ENCODE assay signal across 29 mouse cellular contexts in the genomic region with DNA sequence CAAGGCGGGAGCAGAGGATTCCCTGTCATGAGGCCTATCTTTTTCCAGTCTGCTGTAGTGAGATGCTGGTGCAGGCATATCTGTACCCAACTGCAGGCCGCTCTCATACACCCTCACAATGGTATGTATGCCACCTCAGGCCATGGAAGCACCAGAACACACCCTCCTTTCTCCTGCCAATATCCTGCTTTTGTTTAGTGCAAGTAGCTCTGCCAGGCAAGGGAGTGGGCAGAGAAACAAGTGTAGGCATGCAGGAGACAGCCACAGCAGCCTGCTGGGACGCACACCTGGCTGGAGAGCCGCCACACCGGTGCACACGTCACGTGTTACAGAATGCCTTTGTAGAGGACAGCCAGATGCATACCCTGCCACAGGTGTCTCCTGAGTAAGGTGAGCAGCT. TPM values are rescaled to one million over a fixed set of nuclear protein-coding genes. Genes with fewer than 3 reads are reported as not detected.
A peak's percentile ranks its signal among the peaks of the same experiment; 100 is the strongest.
DNase-seq lines count a peak whose midpoint lies in the region; ATAC-seq and TF ChIP-seq lines count a peak whose summit lies in the region.
"Had no signal": no experiment of that assay in that cellular context is flagged by ENCODE, and none has a peak within 500 bp of the region (broad histone marks: within the 10 kb centered on the region; RNA-seq: fewer than 3 reads in every experiment).

No protein-coding gene starts in this region.

- H3K4me3 ChIP-seq in lung, postnatal 0 days (ENCODE audit: low read depth, low read length) = no peak overlapping the region
- peak overlapping the region in 1 of 2 experiments; percentile 15; a peak in 1 of 4 replicates for H3K4me3 ChIP-seq in ES-E14 (ENCODE audit: insufficient read depth in 1 of 2, low read depth in 1 of 2, low read length in 2 of 2, poor library complexity in 1 of 2, severe bottlenecking in 1 of 2)
- H3K4me3 ChIP-seq in embryonic facial prominence, embryonic 13.5 days = no peak overlapping the region
- no peak overlapping the region for H3K4me3 ChIP-seq in stomach, embryonic 16.5 days (replicated peaks; ENCODE audit: low read length)
- H3K4me3 ChIP-seq: forebrain, embryonic 15.5 days; heart, adult 2 months; heart, embryonic 13.5 days; hindbrain, embryonic 12.5 days; limb, embryonic 13.5 days; liver, embryonic 13.5 days; megakaryocyte, embryonic 14.5 days; midbrain, embryonic 13.5 days had no signal

- H3K9ac ChIP-seq in lung, postnatal 0 days (replicated peaks; ENCODE audit: low read depth) = no peak overlapping the region
- H3K9ac ChIP-seq in ES-E14 (ENCODE audit: insufficient read depth, low read depth, low read length, poor library complexity, severe bottlenecking) = peak overlapping the region; percentile 25
- peak overlapping the region; percentile 27; the same call in 1 of the 2 replicates for H3K9ac ChIP-seq in embryonic facial prominence, embryonic 13.5 days
- no peak overlapping the region for H3K9ac ChIP-seq in stomach, embryonic 16.5 days (ENCODE audit: low read length)
- H3K9ac ChIP-seq: forebrain, embryonic 15.5 days; heart, embryonic 13.5 days; hindbrain, embryonic 12.5 days; limb, embryonic 13.5 days; liver, embryonic 13.5 days; midbrain, embryonic 13.5 days had no signal

- no peak for TF ChIP-seq EP300 in lung, postnatal 0 days (IDR thresholded peaks at IDR 0.05)

- 84% methylated on average over 7 of the region's 7 CpGs for WGBS in lung, postnatal 0 days
- 71% methylated on average over 7 of the region's 7 CpGs for WGBS in embryonic facial prominence, embryonic 13.5 days
- WGBS in stomach, embryonic 16.5 days = 84% methylated on average over 7 of the region's 7 CpGs

- H3K36me3 ChIP-seq in lung, postnatal 0 days (ENCODE audit: insufficient read depth, low read length) = no peaks in the 10 kb centered on the region
- no peaks in the 10 kb centered on the region; the same call in 1 of the 2 replicates for H3K36me3 ChIP-seq in ES-E14 (ENCODE audit: control insufficient read depth, insufficient read depth, low read length, poor library complexity, severe bottlenecking)
- H3K36me3 ChIP-seq in embryonic facial prominence, embryonic 13.5 days = no peaks in the 10 kb centered on the region; the same call in 1 of the 2 replicates
- 0 out of 2 replicates have a peak, but pooled peaks cover 4% of the 10 kb centered on the region for H3K36me3 ChIP-seq in stomach, embryonic 16.5 days (ENCODE audit: control insufficient read depth, insufficient read depth, low read length)
- H3K36me3 ChIP-seq: forebrain, embryonic 15.5 days had no signal

- no peaks in the 10 kb centered on the region for H3K27me3 ChIP-seq in lung, postnatal 0 days (replicated peaks; ENCODE audit: insufficient read depth, low read length)
- H3K27me3 ChIP-seq in embryonic facial prominence, embryonic 13.5 days = no peaks in the 10 kb centered on the region
- no peaks in the 10 kb centered on the region for H3K27me3 ChIP-seq in stomach, embryonic 16.5 days (ENCODE audit: control insufficient read depth, insufficient read depth, low read length)
- H3K27me3 ChIP-seq: forebrain, embryonic 15.5 days; heart, embryonic 13.5 days; hindbrain, embryonic 12.5 days; limb, embryonic 13.5 days; liver, embryonic 13.5 days; megakaryocyte, embryonic 14.5 days; midbrain, embryonic 13.5 days had no signal

- H3K9me3 ChIP-seq in lung, postnatal 0 days (ENCODE audit: low read length) = no peaks in the 10 kb centered on the region
- no peaks in the 10 kb centered on the region for H3K9me3 ChIP-seq in ES-E14 (ENCODE audit: control insufficient read depth, insufficient read depth, low read depth, low read length)
- H3K9me3 ChIP-seq in embryonic facial prominence, embryonic 13.5 days = peaks cover 5% of the 10 kb centered on the region; the same call in 1 of the 2 replicates
- H3K9me3 ChIP-seq in stomach, embryonic 16.5 days (replicated peaks; ENCODE audit: control insufficient read depth, low read length) = peaks cover 3% of the 10 kb centered on the region; the same call in 1 of the 2 replicates
- H3K9me3 ChIP-seq: forebrain, embryonic 15.5 days; liver, embryonic 13.5 days; midbrain, embryonic 13.5 days had no signal

- TF ChIP-seq CTCF in lung, postnatal 0 days (IDR thresholded peaks at IDR 0.05) = no peak

- peak; percentile 37 for DNase-seq in lung, postnatal 0 days (ENCODE audit: low spot score)
- no peak for DNase-seq in lung, postnatal 10 days
- DNase-seq in ES-E14 (ENCODE audit: low read depth, low spot score) = no peak
- no peak for DNase-seq in retina, embryonic 14.5 days (ENCODE audit: low spot score)
- no peak for DNase-seq in frontal cortex, postnatal 36 days (ENCODE audit: low spot score in 2 of 2)
- DNase-seq: adrenal gland, postnatal 25 days; B cell, adult 2 months; cerebellum, adult 9-10 months; gastrocnemius, postnatal 10 days; heart, adult 2 months; heart, postnatal 14 days; kidney, adult 18-20 months; kidney, postnatal 10 days; liver, embryonic 13.5 days; lung, adult 2 months; lung, postnatal 36 days; retina, postnatal 1 day; right cerebral cortex, postnatal 25 days; spleen, adult 18-20 months; thymus, postnatal 36 days had no signal

- H3K4me2 ChIP-seq in lung, postnatal 0 days (replicated peaks; ENCODE audit: low read depth, low read length) = no peak overlapping the region
- 0 out of 2 replicates have a peak overlapping the region, but pooled peaks have one; percentile 5 for H3K4me2 ChIP-seq in embryonic facial prominence, embryonic 13.5 days
- no peak overlapping the region for H3K4me2 ChIP-seq in stomach, embryonic 16.5 days (ENCODE audit: low read depth, low read length)
- H3K4me2 ChIP-seq: forebrain, embryonic 15.5 days; heart, embryonic 13.5 days; hindbrain, embryonic 12.5 days; limb, embryonic 13.5 days; liver, embryonic 13.5 days; midbrain, embryonic 13.5 days had no signal

- no peak for ATAC-seq in lung, postnatal 0 days
- ATAC-seq in embryonic facial prominence, embryonic 13.5 days (ENCODE audit: insufficient number of reproducible peaks, insufficient read depth, low FRiP score, low TSS enrichment, low read depth) = no peak
- ATAC-seq in stomach, embryonic 16.5 days (ENCODE audit: insufficient read depth, low FRiP score) = peak; percentile 14; the same call in 1 of the 2 replicates
- ATAC-seq: forebrain, embryonic 15.5 days; inflammation-experienced regulatory T-cells, adult 6 months; midbrain, embryonic 13.5 days had no signal

- H3K27ac ChIP-seq in lung, postnatal 0 days (ENCODE audit: low read length) = no peak overlapping the region
- no peak overlapping the region for H3K27ac ChIP-seq in ES-E14 (ENCODE audit: insufficient read depth, low read depth, low read length, poor library complexity, severe bottlenecking)
- H3K27ac ChIP-seq in embryonic facial prominence, embryonic 13.5 days = peak overlapping the region; percentile 64; the same call in 1 of the 2 replicates
- peak overlapping the region; percentile 65 for H3K27ac ChIP-seq in stomach, embryonic 16.5 days (ENCODE audit: low read length)
- H3K27ac ChIP-seq: forebrain, embryonic 15.5 days; heart, adult 2 months; heart, embryonic 13.5 days; hindbrain, embryonic 12.5 days; limb, embryonic 13.5 days; liver, embryonic 13.5 days; midbrain, embryonic 13.5 days had no signal

- H3K4me1 ChIP-seq in lung, postnatal 0 days (ENCODE audit: insufficient read depth, low read depth, low read length) = peaks cover 9% of the 10 kb centered on the region; the same call in 1 of the 2 replicates
- peaks cover 17 to 35% of the 10 kb centered on the region in 2 experiments for H3K4me1 ChIP-seq in ES-E14 (ENCODE audit: control insufficient read depth in 2 of 2, insufficient read depth in 2 of 2, low read length in 2 of 2, poor library complexity in 1 of 2)
- peaks cover 36% of the 10 kb centered on the region for H3K4me1 ChIP-seq in embryonic facial prominence, embryonic 13.5 days
- peaks cover 20% of the 10 kb centered on the region for H3K4me1 ChIP-seq in stomach, embryonic 16.5 days (ENCODE audit: control insufficient read depth, insufficient read depth, low read length)

- in situ Hi-C loops in ES-E14 (cut with MboI; ENCODE audit: low sequenced_read_pairs in 2 of 2, unreplicated experiment in 2 of 2) = no loop called here

TF ChIP-seq in ES-E14, 5 proteins besides CTCF, POLR2A, EP300 and RAD21:
- TF ChIP-seq ZNF384 (IDR thresholded peaks at IDR 0.05; ENCODE audit: low read depth, low read length) = no peak
- no peak for TF ChIP-seq HCFC1 (IDR thresholded peaks at IDR 0.05; ENCODE audit: borderline replicate concordance, insufficient read depth, low read length)
- TF ChIP-seq CHD2 (IDR thresholded peaks at IDR 0.05; ENCODE audit: low read depth, low read length) = no peak
- no peak for TF ChIP-seq MAFK (IDR thresholded peaks at IDR 0.05; ENCODE audit: insufficient read depth, low read depth, low read length)
- no peak for TF ChIP-seq ZC3H11A (IDR thresholded peaks at IDR 0.05; ENCODE audit: borderline replicate concordance, low read depth, low read length)

RNA-seq across cellular contexts. Expression of gene Pik3ip1, which starts 36.2 kb away (rescaled TPM):
- polyA plus RNA-seq in lung, postnatal 0 days (2015; fragmentation: Nextera tagmentation; extraction: Ambion mirVana) = 22.7 and 25.5 TPM in 2 replicates
- 8.5 and 16.1 TPM in 2 replicates for total RNA-seq in ES-E14 (2012; rRNA removed)
- 12.8 and 14.6 TPM in 2 replicates for polyA plus RNA-seq in embryonic facial prominence, embryonic 13.5 days (2015; fragmentation: Nextera tagmentation; extraction: Ambion mirVana)
- 9.4 and 11.8 TPM in 2 replicates for polyA plus RNA-seq in stomach, embryonic 16.5 days (2015; fragmentation: Nextera tagmentation; extraction: Ambion mirVana)

RNA-seq across cellular contexts. Expression of gene Limk2, which starts 42.6 kb away (rescaled TPM):
- polyA plus RNA-seq in lung, postnatal 0 days (2015; fragmentation: Nextera tagmentation; extraction: Ambion mirVana) = 57.2 and 62.0 TPM in 2 replicates
- 80.5 and 93.3 TPM in 2 replicates for total RNA-seq in ES-E14 (2012; rRNA removed)
- 80.5 and 84.3 TPM in 2 replicates for polyA plus RNA-seq in embryonic facial prominence, embryonic 13.5 days (2015; fragmentation: Nextera tagmentation; extraction: Ambion mirVana)
- 92.6 and 109 TPM in 2 replicates for polyA plus RNA-seq in stomach, embryonic 16.5 days (2015; fragmentation: Nextera tagmentation; extraction: Ambion mirVana)

Comparison
In these comparisons a context has a peak if more than half of its experiments do, and no peak if none do; other contexts are left out.
1. H3K27ac ChIP-seq: peak in embryonic facial prominence, embryonic 13.5 days (single experiment) and stomach, embryonic 16.5 days (single experiment); none in lung, postnatal 0 days (single experiment) and ES-E14 (single experiment).
2. H3K9ac ChIP-seq: peak in ES-E14 (single experiment) and embryonic facial prominence, embryonic 13.5 days (single experiment); none in lung, postnatal 0 days (single experiment) and stomach, embryonic 16.5 days (single experiment).